Mouse (Mus musculus): Measurements from ENCODE around the gene Arsa. TPM values are rescaled to one million over a fixed set of nuclear protein-coding genes. Genes with fewer than 3 reads are reported as not detected.

The Arsa gene
- polyA plus RNA-seq, 1 experiment = 57.7 TPM

GRCm38 (mm10) chr15:89460298-89460697 lies 16.9 kb downstream of the Arsa start:
- DNase-seq = no peak
- TF ChIP-seq CTCF (IDR thresholded peaks at IDR 0.05; ENCODE audit: insufficient read depth, low read length) (no peak), POLR2A (IDR thresholded peaks at IDR 0.05; ENCODE audit: borderline replicate concordance, extremely low read depth, low read depth, low read length) (no peak)
- 57% methylated on average over 10 of the region's 10 CpGs for WGBS
- H3K4me1 ChIP-seq (ENCODE audit: control insufficient read depth, insufficient read depth, low read length) = no peaks in the 10 kb centered on the region
- no peak overlapping the region for H3K4me3 ChIP-seq (replicated peaks; ENCODE audit: extremely low read depth, low read depth, low read length)

DNA sequence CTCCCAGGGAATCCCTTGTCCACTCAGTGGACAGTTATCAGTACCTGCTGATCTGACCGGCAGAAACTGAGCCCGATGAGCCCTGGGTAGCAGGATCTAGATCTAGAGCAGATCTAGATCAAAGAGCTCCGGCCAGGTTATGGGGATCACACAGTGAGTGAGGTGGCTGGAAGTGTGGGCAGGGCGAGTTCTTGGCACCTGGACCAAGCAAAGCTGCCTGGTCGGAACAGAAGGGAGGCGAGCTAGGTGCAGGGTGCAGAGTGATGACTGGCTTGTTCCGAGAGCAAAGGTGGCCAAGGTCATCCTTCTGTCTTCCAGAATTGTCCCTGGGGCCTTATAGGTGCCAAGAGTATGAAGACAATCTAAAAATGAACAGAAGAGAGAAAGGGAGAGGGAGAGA lies 17.4 kb downstream of the Arsa start:
- DNase-seq = no peak
- H3K4me1 ChIP-seq (ENCODE audit: control insufficient read depth, insufficient read depth, low read length) = no peaks in the 10 kb centered on the region
- 71% methylated on average over 7 of the region's 7 CpGs for WGBS
- no peak overlapping the region for H3K4me3 ChIP-seq (replicated peaks; ENCODE audit: extremely low read depth, low read depth, low read length)
- TF ChIP-seq CTCF (IDR thresholded peaks at IDR 0.05; ENCODE audit: insufficient read depth, low read length) (no peak), POLR2A (IDR thresholded peaks at IDR 0.05; ENCODE audit: borderline replicate concordance, extremely low read depth, low read depth, low read length) (no peak)

- TF ChIP-seq POLR2A (IDR thresholded peaks at IDR 0.05; ENCODE audit: borderline replicate concordance, extremely low read depth, low read depth, low read length) = no peak
- TF ChIP-seq CTCF (IDR thresholded peaks at IDR 0.05; ENCODE audit: insufficient read depth, low read length) = no peak
- 76% methylated on average over 15 of the region's 15 CpGs for WGBS
- Histone ChIP-seq H3K4me1 (ENCODE audit: control insufficient read depth, insufficient read depth, low read length) (no peaks in the 10 kb centered on the region), H3K4me3 (replicated peaks; ENCODE audit: extremely low read depth, low read depth, low read length) (no peak overlapping the region)
- no peak for DNase-seq
These were observed 18.3 kb downstream of the Arsa start for GRCm38 (mm10) chr15:89458942-89459341.

DNA sequence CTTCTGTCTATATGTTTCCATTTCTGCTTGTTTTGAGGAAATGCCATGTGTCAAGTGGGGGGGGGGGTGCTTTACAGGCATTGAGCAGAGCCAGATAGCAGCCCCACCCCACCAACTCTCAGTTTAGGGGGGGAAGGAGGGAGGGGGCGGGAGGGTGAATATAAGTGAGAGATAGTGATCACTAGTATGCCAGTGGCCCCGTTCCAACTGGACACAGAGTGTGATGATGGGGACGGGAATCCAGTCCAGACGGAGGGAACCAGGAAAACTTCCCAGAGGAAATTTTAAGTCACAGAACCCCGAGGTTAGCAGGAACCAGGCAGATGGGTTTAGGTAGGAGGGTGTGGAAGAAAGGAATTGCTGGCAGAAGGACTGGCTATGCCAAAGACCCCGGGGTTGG lies 21.6 kb downstream of the Arsa start:
- H3K4me3 ChIP-seq (replicated peaks; ENCODE audit: extremely low read depth, low read depth, low read length) = no peak overlapping the region
- TF ChIP-seq POLR2A (IDR thresholded peaks at IDR 0.05; ENCODE audit: borderline replicate concordance, extremely low read depth, low read depth, low read length) (no peak), CTCF (IDR thresholded peaks at IDR 0.05; ENCODE audit: insufficient read depth, low read length) (no peak)
- no peaks in the 10 kb centered on the region for H3K4me1 ChIP-seq (ENCODE audit: control insufficient read depth, insufficient read depth, low read length)
- no peak for DNase-seq
- WGBS = 58% methylated on average over 6 of the region's 6 CpGs

DNA sequence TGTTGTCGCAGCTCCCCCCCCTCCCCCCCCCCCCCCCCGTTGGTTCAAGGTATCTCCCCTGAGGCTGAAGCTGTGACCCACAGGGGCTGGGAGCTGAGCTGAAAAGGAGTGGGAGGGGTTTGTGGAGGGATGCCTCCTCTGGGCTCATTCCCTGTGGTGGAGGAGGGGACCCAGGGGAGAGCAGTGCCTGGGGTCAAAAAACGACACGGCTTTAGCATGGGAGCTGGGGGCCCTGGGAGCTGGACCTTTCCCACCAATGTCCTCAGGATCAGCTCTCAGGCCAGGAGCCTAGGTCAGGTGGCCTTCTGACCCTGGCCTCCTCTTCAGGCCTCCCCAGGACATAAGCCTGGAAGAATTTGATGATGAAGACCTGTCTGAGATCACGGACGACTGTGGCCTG lies 22.4 kb downstream of the Arsa start:
- DNase-seq = no peak
- TF ChIP-seq POLR2A (IDR thresholded peaks at IDR 0.05; ENCODE audit: borderline replicate concordance, extremely low read depth, low read depth, low read length) = no peak
- TF ChIP-seq CTCF (IDR thresholded peaks at IDR 0.05; ENCODE audit: insufficient read depth, low read length) = no peak
- 27% methylated on average over 4 of the region's 6 CpGs for WGBS
- H3K4me1 ChIP-seq (ENCODE audit: control insufficient read depth, insufficient read depth, low read length) = no peaks in the 10 kb centered on the region
- H3K4me3 ChIP-seq (replicated peaks; ENCODE audit: extremely low read depth, low read depth, low read length) = no peak overlapping the region

- 2% methylated on average over 53 of the region's 53 CpGs for whole genome bisulfite sequencing
- no peak for DNase-seq
- no peaks in the 10 kb centered on the region for H3K4me1 ChIP-seq (ENCODE audit: control insufficient read depth, insufficient read depth, low read length)
- no peak within 1 kb of the TSS for H3K4me3 ChIP-seq (replicated peaks; ENCODE audit: extremely low read depth, low read depth, low read length)
- TF ChIP-seq CTCF (IDR thresholded peaks at IDR 0.05; ENCODE audit: insufficient read depth, low read length) (no peak), POLR2A (IDR thresholded peaks at IDR 0.05; ENCODE audit: borderline replicate concordance, extremely low read depth, low read depth, low read length) (no peak)
These were observed 23.3 kb downstream of the Arsa start, which contains the start of gene Mapk8ip2 for GRCm38 (mm10) chr15:89453865-89454478. Gene Mapk8ip2 (plus strand): TSS chr15:89453913.

DNA sequence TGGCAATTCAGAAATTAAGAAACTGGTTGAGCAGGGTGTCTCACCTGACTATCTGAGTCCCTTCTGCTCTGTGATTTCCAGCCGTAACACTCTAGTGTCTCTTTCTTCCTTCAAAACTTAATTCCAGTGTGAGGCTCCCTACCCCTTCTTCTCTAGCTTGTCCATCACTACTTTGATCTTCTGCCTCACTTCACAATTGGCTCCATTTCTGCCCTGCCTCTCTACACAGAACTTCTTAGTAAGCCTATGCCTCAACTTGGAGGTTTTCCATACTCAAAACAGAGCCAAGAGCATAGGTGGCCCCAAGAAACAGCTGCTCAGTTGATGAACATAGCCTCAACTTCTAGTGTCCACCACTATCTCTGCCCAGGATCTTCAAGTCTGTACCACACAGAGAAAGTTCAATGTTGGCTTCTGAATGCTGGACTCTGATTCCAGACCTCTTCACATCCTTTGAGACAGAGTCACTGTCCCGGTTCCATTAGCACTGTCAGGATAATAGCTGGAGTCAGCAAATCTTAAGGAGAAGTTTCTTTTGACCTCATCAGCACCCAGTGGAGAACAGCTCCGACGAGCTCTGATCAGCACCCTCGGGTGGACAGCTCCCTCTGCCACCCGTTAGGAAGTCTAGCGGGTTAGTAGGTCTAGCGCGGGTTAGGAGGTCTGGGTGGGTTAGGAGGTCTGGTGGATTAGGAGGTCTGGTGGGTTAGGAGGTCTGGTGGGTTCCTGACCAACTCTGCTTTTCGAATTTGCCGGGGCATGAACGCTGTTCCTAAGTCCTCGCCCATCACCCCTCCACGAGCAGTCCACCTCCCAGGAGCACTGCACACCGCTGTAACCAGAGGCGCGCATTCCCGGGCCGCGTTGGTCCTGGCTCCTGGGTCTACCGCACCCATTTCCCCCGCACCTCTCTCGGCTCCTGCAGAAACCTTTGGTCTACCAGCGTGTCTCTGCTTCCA lies 24.0 kb downstream of the Arsa start:
- peak; percentile 42 for DNase-seq
- no peak overlapping the region for H3K4me3 ChIP-seq (replicated peaks; ENCODE audit: extremely low read depth, low read depth, low read length)
- 5% methylated on average over 24 of the region's 24 CpGs for WGBS
- no peak for TF ChIP-seq CTCF (IDR thresholded peaks at IDR 0.05; ENCODE audit: insufficient read depth, low read length)
- no peak for TF ChIP-seq POLR2A (IDR thresholded peaks at IDR 0.05; ENCODE audit: borderline replicate concordance, extremely low read depth, low read depth, low read length)
- H3K4me1 ChIP-seq (ENCODE audit: control insufficient read depth, insufficient read depth, low read length) = no peaks in the 10 kb centered on the region

DNA sequence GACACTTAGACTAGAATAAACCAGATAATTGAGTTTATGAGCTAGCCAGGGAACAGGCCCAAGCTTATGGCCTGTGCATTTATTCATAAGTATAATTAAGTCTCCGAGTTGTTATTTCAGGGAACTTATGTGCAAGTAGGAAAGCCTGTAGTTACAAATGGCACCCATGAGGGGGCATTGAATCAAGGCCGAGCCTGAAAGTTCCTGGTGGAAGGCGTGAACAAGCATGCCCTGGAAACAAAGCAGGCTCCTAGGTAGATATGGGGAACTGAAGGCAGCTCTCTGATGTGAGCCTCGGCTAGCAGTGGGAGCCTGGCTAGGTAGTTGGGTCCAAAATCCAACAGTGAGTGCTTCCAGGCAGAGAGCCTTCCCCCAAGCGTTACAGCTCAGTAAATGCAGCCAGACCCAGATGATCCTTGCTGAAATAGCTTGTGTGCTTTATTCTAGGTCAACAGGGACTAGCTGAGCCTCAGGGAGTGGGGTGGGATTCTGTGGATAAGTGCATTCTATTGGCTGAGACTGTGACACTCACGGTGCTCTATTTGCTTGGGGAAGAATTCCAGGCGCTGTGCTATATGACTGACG lies 34.6 kb downstream of the Arsa start:
- 34% methylated on average over 8 of the region's 8 CpGs for WGBS
- Histone ChIP-seq H3K4me1 (ENCODE audit: control insufficient read depth, insufficient read depth, low read length) (no peaks in the 10 kb centered on the region), H3K4me3 (replicated peaks; ENCODE audit: extremely low read depth, low read depth, low read length) (no peak overlapping the region)
- no peak for DNase-seq
- TF ChIP-seq POLR2A (IDR thresholded peaks at IDR 0.05; ENCODE audit: borderline replicate concordance, extremely low read depth, low read depth, low read length) (no peak), CTCF (IDR thresholded peaks at IDR 0.05; ENCODE audit: insufficient read depth, low read length) (no peak)

GRCm38 (mm10) chr15:89435878-89436277 lies 41.3 kb downstream of the Arsa start:
- no peak overlapping the region for H3K4me3 ChIP-seq (replicated peaks; ENCODE audit: extremely low read depth, low read depth, low read length)
- H3K4me1 ChIP-seq (ENCODE audit: control insufficient read depth, insufficient read depth, low read length) = no peaks in the 10 kb centered on the region
- WGBS = 86% methylated on average over 5 of the region's 5 CpGs
- TF ChIP-seq CTCF (IDR thresholded peaks at IDR 0.05; ENCODE audit: insufficient read depth, low read length) = no peak
- TF ChIP-seq POLR2A (IDR thresholded peaks at IDR 0.05; ENCODE audit: borderline replicate concordance, extremely low read depth, low read depth, low read length) = no peak
- DNase-seq = no peak
